Mouse (Mus musculus) liver, postnatal 0 days (tissue): ENCODE measurements around the gene Cxcr5.

ENCODE experiments used
- CTCF ChIP-seq: sonication (generic); IDR thresholded peaks from 2 replicates; pipeline ENCODE4 v1.5.1; 2016; ENCODE audit warnings: antibody characterized with exemption, low read depth
- EP300 ChIP-seq: IDR thresholded peaks from 2 replicates; pipeline ENCODE4 v1.6.1; 2016; ENCODE audit warnings: antibody characterized with exemption, low read depth, mild to moderate bottlenecking

DNA sequence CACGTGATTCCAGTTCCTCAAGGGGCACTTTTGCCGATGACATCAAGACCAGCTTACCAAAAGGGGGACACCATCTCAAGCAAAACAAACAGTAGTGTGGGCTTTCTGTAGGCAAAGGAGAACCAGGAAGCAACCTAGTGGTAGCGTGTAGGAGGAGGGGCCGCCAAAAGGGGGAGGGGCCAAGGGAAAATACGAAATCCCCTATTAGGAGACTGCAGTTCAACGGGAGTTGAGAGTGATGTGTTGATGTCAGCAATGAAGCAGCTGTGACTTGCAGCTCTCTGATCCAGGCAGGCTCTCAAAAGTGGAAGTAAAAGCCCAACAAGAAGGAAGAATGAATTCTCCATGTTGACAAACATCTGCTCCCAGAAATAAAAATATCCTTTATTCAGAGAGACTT is 17.7 kb upstream of the Cxcr5 start:
- TF ChIP-seq EP300 (peak; percentile 37; the same call in 1 of the 2 replicates), CTCF (no peak)
